Mouse (Mus musculus) ES-E14 (cell line): Measurements from ENCODE around the gene Bcl9.

Experiments used
- CHD2 ChIP-seq: IDR thresholded peaks from 2 replicates; pipeline ENCODE4 v1.6.1; 2014; ENCODE audit warnings: mild to moderate bottlenecking, low read depth, low read length, inconsistent platforms
- HCFC1 ChIP-seq: IDR thresholded peaks from 2 replicates; pipeline ENCODE4 v1.6.1; 2012; ENCODE audit warnings: low read length, inconsistent platforms, borderline replicate concordance; ENCODE audit not compliant: insufficient read depth
- MAFK ChIP-seq: IDR thresholded peaks from 2 replicates; pipeline ENCODE4 v1.6.1; 2014; ENCODE audit warnings: mild to moderate bottlenecking, low read depth, low read length, inconsistent platforms; ENCODE audit not compliant: insufficient read depth
- ZC3H11A ChIP-seq: IDR thresholded peaks from 2 replicates; pipeline ENCODE4 v1.6.1; 2012; ENCODE audit warnings: low read depth, mild to moderate bottlenecking, inconsistent platforms, low read length, borderline replicate concordance
- ZNF384 ChIP-seq: IDR thresholded peaks from 2 replicates; pipeline ENCODE4 v1.6.1; 2012; ENCODE audit warnings: low read depth, low read length, inconsistent platforms

DNA sequence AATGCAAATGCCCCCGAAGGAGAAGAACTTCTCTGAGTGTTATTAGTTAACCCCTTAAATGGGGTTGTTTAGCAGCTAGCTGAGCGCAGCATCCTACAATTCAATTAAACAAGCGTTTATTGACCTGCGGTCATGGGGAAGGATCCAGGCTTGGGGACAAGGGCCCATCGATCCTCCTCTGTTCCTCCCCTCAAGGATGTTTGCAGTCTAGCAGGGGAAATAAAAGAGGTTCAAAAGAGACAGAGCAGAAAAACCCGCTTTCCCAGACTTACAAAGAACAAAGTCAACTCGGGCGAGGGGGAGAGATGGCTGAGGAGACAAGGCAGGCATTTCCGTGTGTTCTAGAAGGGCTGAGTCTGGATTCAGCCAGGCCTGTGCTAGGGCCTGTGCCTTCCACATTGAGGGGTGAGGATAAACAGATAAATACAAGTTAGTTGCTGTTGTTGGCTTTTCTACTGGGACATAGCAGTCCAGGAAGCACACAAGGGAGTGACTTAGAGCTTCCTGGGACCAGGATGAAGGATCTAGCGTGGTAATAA lies 55.0 kb downstream of the Bcl9 start:
- TF ChIP-seq CHD2: no peak
- no peak for TF ChIP-seq ZC3H11A
- TF ChIP-seq ZNF384: no peak
- no peak for TF ChIP-seq MAFK
- no peak for TF ChIP-seq HCFC1
